Mouse (Mus musculus): ENCODE results near the gene Stk32b. TPM values are rescaled to one million over a fixed set of nuclear protein-coding genes. Genes with fewer than 3 reads are reported as not detected.

Gene Stk32b
- polyA plus RNA-seq, 1 experiment from 2014 or later: 0.90 TPM

DNA sequence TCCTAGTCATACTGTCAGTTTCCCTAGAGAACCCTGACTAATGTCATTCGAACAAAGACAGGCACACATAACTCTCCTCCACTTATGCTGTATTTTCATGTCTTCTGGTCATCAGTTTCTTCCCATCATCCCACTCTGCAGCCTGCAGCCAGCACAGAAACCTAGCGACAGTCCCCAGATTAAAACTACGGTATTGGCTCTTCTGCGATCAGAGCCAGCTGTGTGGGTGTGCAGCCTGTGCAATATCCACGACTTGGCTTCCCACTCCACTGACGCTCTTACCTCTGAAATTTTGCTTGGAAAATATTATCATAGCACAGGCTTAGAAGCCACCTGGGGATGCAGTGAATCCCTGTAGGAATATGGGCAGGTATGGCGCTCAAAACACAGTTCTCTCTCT lies 19.7 kb downstream of the Stk32b start:
- 84% methylated on average over 7 of the region's 7 CpGs for WGBS (ENCODE audit: insufficient replicate concordance)
- no peaks in the 10 kb centered on the region for H3K27me3 ChIP-seq (ENCODE audit: control insufficient read depth, insufficient read depth, low read length)
- H3K27ac ChIP-seq (ENCODE audit: low read depth, low read length): no peak overlapping the region
- no peaks in the 10 kb centered on the region for H3K36me3 ChIP-seq (ENCODE audit: control insufficient read depth, insufficient read depth, low read length)
- ATAC-seq (replicated peaks; ENCODE audit: insufficient number of reproducible peaks, low FRiP score, low TSS enrichment): no peak
- H3K9ac ChIP-seq (ENCODE audit: low read depth, low read length): no peak overlapping the region
- H3K9me3 ChIP-seq (replicated peaks; ENCODE audit: control insufficient read depth, low read length): no peaks in the 10 kb centered on the region
- H3K4me3 ChIP-seq (ENCODE audit: low read depth, low read length): no peak overlapping the region
- no peak overlapping the region for H3K4me2 ChIP-seq
- H3K4me1 ChIP-seq (ENCODE audit: control insufficient read depth, insufficient read depth, low read length): no peaks in the 10 kb centered on the region

DNA sequence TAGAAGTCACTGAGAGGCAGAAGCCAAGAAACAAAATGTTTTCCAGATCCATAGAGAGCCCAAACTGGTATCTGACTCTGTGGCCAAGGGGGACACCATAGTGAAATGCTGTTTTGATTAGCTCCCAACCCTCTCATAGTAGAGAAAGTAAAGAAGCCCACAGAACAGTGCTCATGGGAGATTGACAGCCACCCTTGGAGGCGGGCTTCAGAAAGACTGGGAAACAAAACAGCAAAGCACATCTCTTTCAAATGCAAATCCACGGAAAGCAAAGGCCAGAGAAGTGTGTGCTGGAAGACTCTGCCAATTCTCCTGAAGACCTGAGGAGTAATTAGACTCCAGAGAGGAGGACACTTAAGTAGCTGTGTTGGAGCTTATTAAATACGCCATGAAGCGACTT lies 21.2 kb downstream of the Stk32b start:
- WGBS (ENCODE audit: insufficient replicate concordance): 60% methylated on average over 4 of the region's 4 CpGs
- Histone ChIP-seq H3K4me1 (ENCODE audit: control insufficient read depth, insufficient read depth, low read length) (no peaks in the 10 kb centered on the region), H3K4me2 (no peak overlapping the region), H3K4me3 (ENCODE audit: low read depth, low read length) (no peak overlapping the region), H3K36me3 (ENCODE audit: control insufficient read depth, insufficient read depth, low read length) (no peaks in the 10 kb centered on the region), H3K9ac (ENCODE audit: low read depth, low read length) (no peak overlapping the region), H3K9me3 (replicated peaks; ENCODE audit: control insufficient read depth, low read length) (no peaks in the 10 kb centered on the region), H3K27me3 (ENCODE audit: control insufficient read depth, insufficient read depth, low read length) (no peaks in the 10 kb centered on the region), H3K27ac (ENCODE audit: low read depth, low read length) (no peak overlapping the region)
- ATAC-seq (replicated peaks; ENCODE audit: insufficient number of reproducible peaks, low FRiP score, low TSS enrichment): no peak

DNA sequence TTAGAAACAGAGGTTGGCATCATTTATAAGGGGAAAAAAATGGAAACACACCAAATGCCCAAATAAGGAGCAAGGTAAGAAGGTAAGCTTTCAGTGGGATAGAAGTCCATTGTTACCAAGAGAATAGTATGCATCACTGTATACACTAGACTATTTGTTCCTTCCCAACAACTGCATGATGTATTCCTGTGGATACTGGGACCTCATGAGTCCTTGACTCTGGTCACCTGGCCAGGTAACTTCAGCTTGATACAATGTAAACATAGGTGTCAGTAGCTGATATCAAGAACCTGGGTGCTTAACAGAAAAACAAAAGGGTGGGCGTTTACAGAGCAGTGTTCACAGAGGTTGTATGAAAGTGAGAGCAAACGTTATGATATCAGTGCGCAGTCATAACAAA lies 24.2 kb downstream of the Stk32b start:
- Histone ChIP-seq H3K4me2 (no peak overlapping the region), H3K27me3 (ENCODE audit: control insufficient read depth, insufficient read depth, low read length) (no peaks in the 10 kb centered on the region), H3K27ac (ENCODE audit: low read depth, low read length) (no peak overlapping the region), H3K4me1 (ENCODE audit: control insufficient read depth, insufficient read depth, low read length) (no peaks in the 10 kb centered on the region), H3K36me3 (ENCODE audit: control insufficient read depth, insufficient read depth, low read length) (no peaks in the 10 kb centered on the region), H3K4me3 (ENCODE audit: low read depth, low read length) (no peak overlapping the region), H3K9ac (ENCODE audit: low read depth, low read length) (no peak overlapping the region), H3K9me3 (replicated peaks; ENCODE audit: control insufficient read depth, low read length) (no peaks in the 10 kb centered on the region)
- 71% methylated on average over 3 of the region's 3 CpGs for WGBS (ENCODE audit: insufficient replicate concordance)
- no peak for ATAC-seq (replicated peaks; ENCODE audit: insufficient number of reproducible peaks, low FRiP score, low TSS enrichment)

DNA sequence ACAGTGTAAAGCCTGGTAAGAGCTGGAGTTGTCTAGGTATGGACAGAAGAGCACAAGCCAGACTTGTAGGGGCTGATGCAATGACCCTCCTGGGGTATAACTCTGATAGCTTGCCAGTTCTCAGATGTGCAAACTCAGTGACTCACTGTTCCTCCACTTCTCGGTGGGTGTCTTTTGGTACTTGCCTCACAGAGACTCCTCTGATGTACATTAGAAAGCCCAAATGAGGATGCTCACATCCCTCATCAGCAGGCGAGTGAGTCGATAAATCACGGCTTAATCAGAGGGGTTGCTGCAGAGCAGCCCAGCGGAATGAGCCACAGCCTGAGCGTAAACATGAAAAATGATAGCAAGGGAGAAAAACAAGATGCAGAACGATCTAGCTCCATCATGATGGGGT lies 46.2 kb downstream of the Stk32b start:
- Histone ChIP-seq H3K9ac (ENCODE audit: low read depth, low read length) (no peak overlapping the region), H3K27ac (ENCODE audit: low read depth, low read length) (no peak overlapping the region), H3K27me3 (ENCODE audit: control insufficient read depth, insufficient read depth, low read length) (no peaks in the 10 kb centered on the region), H3K36me3 (ENCODE audit: control insufficient read depth, insufficient read depth, low read length) (no peaks in the 10 kb centered on the region), H3K4me1 (ENCODE audit: control insufficient read depth, insufficient read depth, low read length) (no peaks in the 10 kb centered on the region), H3K4me2 (no peak overlapping the region), H3K9me3 (replicated peaks; ENCODE audit: control insufficient read depth, low read length) (no peaks in the 10 kb centered on the region), H3K4me3 (ENCODE audit: low read depth, low read length) (no peak overlapping the region)
- no peak for ATAC-seq (replicated peaks; ENCODE audit: insufficient number of reproducible peaks, low FRiP score, low TSS enrichment)
- 83% methylated on average over 7 of the region's 7 CpGs for WGBS (ENCODE audit: insufficient replicate concordance)

DNA sequence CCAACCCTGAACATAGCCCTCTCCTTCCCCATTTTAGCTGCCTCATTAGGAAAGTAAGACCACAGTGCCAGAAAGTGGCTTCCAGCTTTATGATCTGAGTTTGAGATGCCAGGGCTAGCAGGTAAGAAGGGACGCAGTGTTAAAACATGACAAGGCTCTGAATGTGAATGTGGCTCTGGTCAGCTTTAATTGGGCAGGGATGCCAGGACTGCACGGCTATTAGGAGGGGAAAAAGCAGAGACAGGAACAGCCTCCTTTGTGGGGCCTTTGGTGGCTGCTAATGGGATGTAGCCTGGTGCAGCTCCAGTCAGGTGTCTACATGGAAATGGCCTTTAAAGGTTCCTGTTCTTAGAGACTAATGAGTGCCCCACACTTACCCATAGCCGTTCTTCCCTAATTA lies 52.0 kb downstream of the Stk32b start:
- Histone ChIP-seq H3K9ac (ENCODE audit: low read depth, low read length) (no peak overlapping the region), H3K27ac (ENCODE audit: low read depth, low read length) (no peak overlapping the region), H3K36me3 (ENCODE audit: control insufficient read depth, insufficient read depth, low read length) (no peaks in the 10 kb centered on the region), H3K4me3 (ENCODE audit: low read depth, low read length) (no peak overlapping the region), H3K9me3 (replicated peaks; ENCODE audit: control insufficient read depth, low read length) (no peaks in the 10 kb centered on the region), H3K27me3 (ENCODE audit: control insufficient read depth, insufficient read depth, low read length) (no peaks in the 10 kb centered on the region), H3K4me2 (no peak overlapping the region), H3K4me1 (ENCODE audit: control insufficient read depth, insufficient read depth, low read length) (no peaks in the 10 kb centered on the region)
- WGBS (ENCODE audit: insufficient replicate concordance): 66% methylated on average over 3 of the region's 3 CpGs
- ATAC-seq (replicated peaks; ENCODE audit: insufficient number of reproducible peaks, low FRiP score, low TSS enrichment): no peak

DNA sequence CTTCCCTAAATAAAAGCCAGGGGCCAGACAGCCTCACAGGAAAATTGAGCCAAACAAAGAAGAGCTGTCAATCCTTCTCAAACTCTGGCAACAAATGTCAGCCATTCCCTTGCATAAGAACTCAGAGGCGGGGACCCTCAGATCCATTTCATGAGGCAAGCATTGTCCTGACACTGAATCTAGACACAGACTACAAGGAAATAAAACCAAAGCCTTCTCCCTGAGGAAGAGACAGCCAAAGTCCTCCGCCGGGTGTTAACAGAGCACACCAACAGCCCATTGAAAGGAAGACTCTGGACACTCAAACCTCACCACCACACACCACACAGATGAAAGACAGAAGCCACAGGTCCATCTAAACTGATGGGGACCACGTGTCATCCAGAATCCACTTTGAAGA lies 57.8 kb downstream of the Stk32b start:
- Histone ChIP-seq H3K27me3 (ENCODE audit: control insufficient read depth, insufficient read depth, low read length) (no peaks in the 10 kb centered on the region), H3K4me1 (ENCODE audit: control insufficient read depth, insufficient read depth, low read length) (no peaks in the 10 kb centered on the region), H3K36me3 (ENCODE audit: control insufficient read depth, insufficient read depth, low read length) (no peaks in the 10 kb centered on the region), H3K27ac (ENCODE audit: low read depth, low read length) (no peak overlapping the region), H3K4me2 (no peak overlapping the region), H3K9me3 (replicated peaks; ENCODE audit: control insufficient read depth, low read length) (no peaks in the 10 kb centered on the region), H3K9ac (ENCODE audit: low read depth, low read length) (no peak overlapping the region), H3K4me3 (ENCODE audit: low read depth, low read length) (no peak overlapping the region)
- 74% methylated on average over 4 of the region's 4 CpGs for WGBS (ENCODE audit: insufficient replicate concordance)
- no peak for ATAC-seq (replicated peaks; ENCODE audit: insufficient number of reproducible peaks, low FRiP score, low TSS enrichment)

DNA sequence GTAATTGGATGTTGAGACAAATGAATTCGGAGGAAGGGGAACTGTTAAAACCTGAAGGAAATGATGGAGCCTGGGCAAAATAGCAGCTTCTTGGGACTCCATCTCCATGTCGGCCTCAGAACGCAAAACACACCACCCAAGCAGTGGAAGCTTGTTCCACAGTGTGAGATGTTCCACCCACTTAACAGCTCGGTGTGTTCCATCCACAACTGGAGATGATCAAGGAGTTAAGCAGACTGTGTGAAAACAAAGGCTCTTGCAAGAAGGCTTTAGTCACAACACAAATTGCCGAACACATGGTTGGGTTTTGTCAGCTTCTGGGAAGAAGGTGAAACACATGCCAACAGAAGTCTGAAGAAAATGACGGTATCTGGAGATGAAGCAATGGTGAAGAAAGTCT lies 59.2 kb downstream of the Stk32b start:
- Histone ChIP-seq H3K27ac (ENCODE audit: low read depth, low read length) (no peak overlapping the region), H3K9me3 (replicated peaks; ENCODE audit: control insufficient read depth, low read length) (no peaks in the 10 kb centered on the region), H3K9ac (ENCODE audit: low read depth, low read length) (no peak overlapping the region), H3K4me3 (ENCODE audit: low read depth, low read length) (no peak overlapping the region), H3K4me1 (ENCODE audit: control insufficient read depth, insufficient read depth, low read length) (no peaks in the 10 kb centered on the region), H3K36me3 (ENCODE audit: control insufficient read depth, insufficient read depth, low read length) (no peaks in the 10 kb centered on the region), H3K27me3 (ENCODE audit: control insufficient read depth, insufficient read depth, low read length) (no peaks in the 10 kb centered on the region), H3K4me2 (no peak overlapping the region)
- ATAC-seq (replicated peaks; ENCODE audit: insufficient number of reproducible peaks, low FRiP score, low TSS enrichment): no peak
- 75% methylated on average over 6 of the region's 6 CpGs for WGBS (ENCODE audit: insufficient replicate concordance)

DNA sequence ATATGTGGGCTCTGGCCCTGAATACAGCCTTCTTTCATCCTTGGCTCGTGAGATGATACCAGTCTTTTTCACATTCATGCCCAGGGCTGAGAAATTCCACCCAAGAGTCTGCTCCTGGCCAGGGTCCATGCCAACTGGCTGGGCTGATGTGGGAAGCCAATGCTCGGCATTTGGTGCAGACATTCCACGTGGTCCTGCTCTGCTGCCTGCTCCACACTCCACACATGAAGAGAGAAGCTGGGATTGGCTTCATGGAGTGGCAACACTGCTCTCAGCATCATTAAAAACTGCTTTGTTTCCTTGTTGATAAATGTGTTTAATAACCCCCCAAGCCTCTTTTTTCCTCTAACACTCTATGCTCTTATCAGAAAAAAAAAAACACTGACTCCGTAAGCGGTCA lies 61.8 kb downstream of the Stk32b start:
- Histone ChIP-seq H3K4me3 (ENCODE audit: low read depth, low read length) (no peak overlapping the region), H3K4me2 (no peak overlapping the region), H3K9me3 (replicated peaks; ENCODE audit: control insufficient read depth, low read length) (no peaks in the 10 kb centered on the region), H3K36me3 (ENCODE audit: control insufficient read depth, insufficient read depth, low read length) (no peaks in the 10 kb centered on the region), H3K27ac (ENCODE audit: low read depth, low read length) (no peak overlapping the region), H3K9ac (ENCODE audit: low read depth, low read length) (no peak overlapping the region), H3K4me1 (ENCODE audit: control insufficient read depth, insufficient read depth, low read length) (no peaks in the 10 kb centered on the region), H3K27me3 (ENCODE audit: control insufficient read depth, insufficient read depth, low read length) (no peaks in the 10 kb centered on the region)
- ATAC-seq (replicated peaks; ENCODE audit: insufficient number of reproducible peaks, low FRiP score, low TSS enrichment): no peak
- WGBS (ENCODE audit: insufficient replicate concordance): 71% methylated on average over 5 of the region's 5 CpGs

DNA sequence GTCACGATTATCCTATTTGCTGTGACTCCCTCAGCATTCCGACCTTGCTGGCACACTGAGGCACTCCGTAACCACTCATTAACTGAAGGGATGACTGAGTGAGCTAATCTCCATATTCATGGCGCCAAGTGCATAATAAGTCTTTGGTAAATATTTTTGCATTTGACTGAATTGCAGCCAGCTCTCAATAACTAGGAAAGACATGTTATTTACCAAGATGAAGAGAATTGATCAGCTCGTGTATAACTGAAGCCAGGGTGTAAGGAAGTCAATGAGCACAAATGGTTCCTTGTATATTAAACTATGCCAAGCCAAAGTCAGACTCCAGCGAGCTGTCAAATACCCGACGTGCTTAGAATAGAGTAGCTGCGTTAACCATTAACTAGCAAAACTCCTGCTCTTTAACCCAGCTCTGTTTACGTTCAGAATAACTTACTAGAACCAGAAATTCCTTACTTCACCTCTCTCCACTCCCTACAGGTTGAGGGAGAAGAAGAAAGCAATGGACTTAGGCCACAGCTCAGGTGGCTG lies 66.2 kb downstream of the Stk32b start:
- H3K36me3 ChIP-seq (ENCODE audit: control insufficient read depth, insufficient read depth, low read length): no peaks in the 10 kb centered on the region
- H3K27ac ChIP-seq (ENCODE audit: low read depth, low read length): no peak overlapping the region
- no peak overlapping the region for H3K9ac ChIP-seq (ENCODE audit: low read depth, low read length)
- H3K9me3 ChIP-seq (replicated peaks; ENCODE audit: control insufficient read depth, low read length): no peaks in the 10 kb centered on the region
- no peaks in the 10 kb centered on the region for H3K27me3 ChIP-seq (ENCODE audit: control insufficient read depth, insufficient read depth, low read length)
- no peak overlapping the region for H3K4me3 ChIP-seq (ENCODE audit: low read depth, low read length)
- H3K4me2 ChIP-seq: no peak overlapping the region
- H3K4me1 ChIP-seq (ENCODE audit: control insufficient read depth, insufficient read depth, low read length): no peaks in the 10 kb centered on the region
- no peak for ATAC-seq (replicated peaks; ENCODE audit: insufficient number of reproducible peaks, low FRiP score, low TSS enrichment)
- 78% methylated on average over 10 of the region's 10 CpGs for WGBS (ENCODE audit: insufficient replicate concordance)

Measured in heart, embryonic 11.5 days (tissue).